Mouse (Mus musculus) spleen, adult 10 weeks (tissue): ENCODE data around the gene 1700015F17Rik. TPM values are rescaled to one million over a fixed set of nuclear protein-coding genes. Genes with fewer than 3 reads are reported as not detected.

Experiments used
- polyA plus RNA-seq: library from polyadenylated mRNA; stranded (reverse); fragments of 350-450 nt; fragmentation: Illumina TruSeq; extraction: RNeasy Lipid Tissue Mini Kit (QIAGEN cat#74804); gene quantifications from one replicate; pipeline ENCODE4 v1.2.3, GENCODE M21; 2015; ENCODE audit warnings: low replicate concordance; ENCODE audit not compliant: insufficient read depth

The 1700015F17Rik gene
- not detected for polyA plus RNA-seq

DNA sequence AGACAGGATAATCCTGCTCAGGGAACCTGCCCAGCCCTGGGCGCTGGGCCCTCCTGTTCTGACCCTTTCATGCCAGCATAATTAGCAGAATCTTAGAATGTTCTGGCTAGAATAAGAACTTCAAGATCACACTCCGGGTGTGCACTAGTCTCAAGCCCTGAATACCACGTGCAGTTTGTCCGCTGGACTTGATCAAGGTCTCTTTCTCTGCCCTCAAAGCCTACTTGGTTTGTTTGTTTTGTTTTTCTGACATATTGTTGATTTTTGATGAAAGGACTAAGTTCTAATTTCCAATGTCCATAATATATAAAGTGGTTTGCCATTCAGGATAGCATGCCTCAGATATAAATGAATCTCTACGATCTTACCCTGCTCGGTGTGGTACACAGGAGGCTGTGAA lies at the start of gene 1700015F17Rik:
1700015F17Rik (minus strand) TSS at position 101 of the 400 bp plus-strand sequence.

GRCm38 (mm10) chr5:5514196-5515076 lies 35.5 kb upstream of the 1700015F17Rik start, which contains the start of gene Cldn12:
Gene Cldn12, minus strand, starts transcription at chr5:5514958.

DNA sequence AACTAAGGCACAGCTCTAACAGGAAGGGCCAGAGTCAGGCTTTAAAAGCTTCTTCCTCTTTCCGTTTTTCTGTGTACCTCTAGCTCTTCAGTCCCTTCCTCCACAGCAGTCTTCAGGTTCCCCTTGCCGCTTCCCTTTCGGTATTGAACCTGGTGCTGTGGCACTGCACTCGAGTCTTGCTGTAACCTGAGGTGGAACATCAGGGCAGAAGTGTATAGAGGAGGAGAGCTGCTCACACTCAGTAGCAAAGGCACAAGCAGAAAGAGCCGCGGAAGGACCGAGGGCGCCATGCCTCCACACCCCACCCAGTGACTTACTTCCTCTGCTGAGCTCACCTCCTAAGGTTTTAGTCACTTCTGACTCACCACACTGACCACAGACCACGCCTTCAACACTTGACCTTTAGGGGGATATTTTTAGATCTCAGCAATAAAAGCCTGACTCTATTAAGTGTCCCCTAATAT lies 58.9 kb downstream of the 1700015F17Rik start, which contains the start of gene Cdk14:
Cdk14 (minus strand) TSS at position 321 of the 464 bp plus-strand sequence.

Other genes with a start within 250 kb of the 1700015F17Rik start
- gene Cdk14, start 58.8 kb downstream of the 1700015F17Rik start, polyA plus RNA-seq, result 20.6 TPM
- 5.8 TPM for gene Cldn12, start 35.8 kb upstream of the 1700015F17Rik start, polyA plus RNA-seq
- 16.6 TPM for gene Gtpbp10, start 80.4 kb upstream of the 1700015F17Rik start, polyA plus RNA-seq
- 0.88 TPM for gene Gm8773, start 94.7 kb upstream of the 1700015F17Rik start, polyA plus RNA-seq
- gene Cfap69, start 185.1 kb upstream of the 1700015F17Rik start, polyA plus RNA-seq, result 0.22 TPM
- gene Steap2, start 215.4 kb upstream of the 1700015F17Rik start, polyA plus RNA-seq, result 1.0 TPM